Mouse (Mus musculus) myocyte (in vitro differentiated cells): ENCODE data around the gene Nr2e1.

ENCODE experiments used
- MYOD1 ChIP-seq, 3 experiments: IDR thresholded peaks; one replicate each; pipeline ENCODE4 v1.6.1; 2011; ENCODE audit warnings: control low read depth in 2 of 3, low read depth in 2 of 3, mild to moderate bottlenecking in 2 of 3, moderate library complexity in 1 of 3; ENCODE audit not compliant: insufficient read length in 2 of 3, control insufficient read depth in 1 of 3
- POLR2A ChIP-seq: IDR thresholded peaks from one replicate; pipeline ENCODE4 v1.6.1; 2011; ENCODE audit warnings: low read depth, mild to moderate bottlenecking, control low read depth, moderate library complexity; ENCODE audit not compliant: insufficient read length
- REST ChIP-seq: IDR thresholded peaks from one replicate; pipeline ENCODE4 v1.6.1; 2011; ENCODE audit warnings: mild to moderate bottlenecking, control low read depth, moderate library complexity; ENCODE audit not compliant: insufficient read depth, insufficient read length
- TCF12 ChIP-seq: IDR thresholded peaks from one replicate; pipeline ENCODE4 v1.6.1; 2011; ENCODE audit warnings: mild to moderate bottlenecking, control low read depth; ENCODE audit not compliant: poor library complexity, insufficient read depth, severe bottlenecking
- USF1 ChIP-seq: IDR thresholded peaks from one replicate; pipeline ENCODE4 v1.6.1; 2011; ENCODE audit warnings: low read depth, mild to moderate bottlenecking, control low read depth, moderate library complexity

DNA sequence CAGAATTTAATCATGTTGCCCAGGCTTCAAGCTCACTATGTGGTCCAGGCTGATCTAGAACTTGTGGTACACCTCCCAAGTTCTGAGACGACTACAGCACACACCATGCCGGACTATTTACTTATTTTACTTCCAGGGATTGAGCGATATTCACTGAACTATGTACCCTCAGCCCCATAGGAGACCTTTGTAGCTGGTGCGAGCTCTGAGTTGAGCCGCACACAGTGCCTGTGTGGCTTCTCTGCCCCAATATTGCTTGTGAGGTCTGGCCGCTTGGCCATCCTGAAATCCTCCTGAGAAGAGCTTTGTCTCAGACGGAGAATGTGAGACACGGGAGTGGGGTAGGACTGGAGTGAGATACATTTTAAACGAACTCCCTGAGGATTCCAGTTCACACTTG lies 31.3 kb upstream of the Nr2e1 start:
- no peak for TF ChIP-seq REST
- TF ChIP-seq POLR2A: no peak
- no peak for TF ChIP-seq TCF12
- no peak for TF ChIP-seq MYOD1 (IDR thresholded peaks at IDR 0.05; ENCODE audit: control insufficient read depth in 1 of 3, insufficient read length in 2 of 3, low read depth in 2 of 3)
- no peak for TF ChIP-seq USF1
